Mouse (Mus musculus) cerebellum, adult 9-10 months (tissue): ENCODE data around the gene Kdm2b.
"Not testable (repeated sequence)": the region's sequence is repeated elsewhere in the genome, so short reads cannot be mapped to it uniquely, and the experiment has no call there.

Source experiments
- DNase-seq: peaks from one replicate; pipeline ENCODE4 v3.0.0; 2022

The Kdm2b gene

DNA sequence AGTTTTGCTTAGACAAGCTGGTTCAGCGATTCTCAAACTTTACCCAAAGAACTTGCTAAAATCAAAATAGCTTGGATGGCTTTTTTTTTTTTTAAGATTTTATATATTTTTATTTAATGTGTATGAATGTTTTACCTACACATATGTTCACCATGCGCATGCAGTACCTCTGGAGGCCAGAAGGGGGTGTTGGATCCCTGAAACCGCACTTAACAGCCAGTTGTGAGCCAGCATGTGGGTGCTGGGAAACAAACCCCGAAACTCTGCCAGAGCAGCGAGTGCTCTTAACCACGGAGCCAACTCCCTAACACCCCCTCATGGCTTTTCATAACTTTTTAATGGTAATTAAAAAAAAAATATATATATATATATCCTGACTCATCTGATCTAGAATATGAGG is 21.2 kb upstream of the Kdm2b start:
- no peak for DNase-seq

DNA sequence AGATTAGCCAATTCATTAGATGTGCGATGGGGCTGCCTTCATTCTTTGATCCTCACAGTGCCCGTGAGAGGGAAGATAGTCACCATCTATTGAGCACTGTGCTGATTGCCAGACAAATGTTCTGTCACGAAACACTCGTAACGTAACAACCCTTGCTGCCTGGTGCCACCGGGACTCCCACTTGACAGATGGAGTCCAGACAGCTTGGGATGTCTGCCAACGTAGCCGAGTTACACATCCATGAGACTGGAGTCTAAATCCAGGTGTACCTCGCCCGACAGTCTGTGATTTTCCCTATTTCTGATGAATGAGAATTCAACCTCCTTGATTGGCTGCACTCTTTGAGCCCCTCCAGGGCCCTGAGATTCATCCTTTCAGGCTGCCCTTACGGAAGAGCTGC is 20.2 kb upstream of the Kdm2b start:
- DNase-seq, result peak; percentile 82

DNA sequence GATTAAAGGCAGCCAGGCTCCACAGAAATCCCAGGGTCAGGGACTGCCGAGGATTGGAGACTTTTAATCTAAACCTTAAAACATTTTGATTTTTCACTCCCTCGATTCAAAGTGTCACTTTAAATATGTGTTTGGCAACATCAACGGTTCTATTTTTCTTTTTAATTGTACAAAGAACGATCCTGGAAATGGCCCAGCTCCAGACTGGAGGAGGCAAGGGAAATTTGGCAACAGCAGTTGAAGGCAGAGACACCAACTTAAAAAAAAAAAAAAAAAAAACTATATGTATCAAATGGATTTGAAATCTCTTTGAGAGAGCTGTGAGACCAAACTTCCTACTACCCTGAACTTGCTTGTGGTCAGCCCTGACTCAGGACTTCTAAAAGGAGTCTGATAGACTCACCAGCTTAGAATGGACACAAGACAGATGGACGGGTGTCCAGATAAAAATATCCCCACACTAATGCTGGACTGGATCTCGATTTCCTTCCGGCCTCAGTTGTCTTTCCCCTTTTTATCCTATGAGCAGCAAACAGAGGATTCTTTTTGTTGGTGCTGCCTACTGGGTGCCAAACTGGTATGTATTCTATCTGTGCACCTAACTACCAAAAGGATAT is 19.4 kb upstream of the Kdm2b start:
- DNase-seq, result no peak

DNA sequence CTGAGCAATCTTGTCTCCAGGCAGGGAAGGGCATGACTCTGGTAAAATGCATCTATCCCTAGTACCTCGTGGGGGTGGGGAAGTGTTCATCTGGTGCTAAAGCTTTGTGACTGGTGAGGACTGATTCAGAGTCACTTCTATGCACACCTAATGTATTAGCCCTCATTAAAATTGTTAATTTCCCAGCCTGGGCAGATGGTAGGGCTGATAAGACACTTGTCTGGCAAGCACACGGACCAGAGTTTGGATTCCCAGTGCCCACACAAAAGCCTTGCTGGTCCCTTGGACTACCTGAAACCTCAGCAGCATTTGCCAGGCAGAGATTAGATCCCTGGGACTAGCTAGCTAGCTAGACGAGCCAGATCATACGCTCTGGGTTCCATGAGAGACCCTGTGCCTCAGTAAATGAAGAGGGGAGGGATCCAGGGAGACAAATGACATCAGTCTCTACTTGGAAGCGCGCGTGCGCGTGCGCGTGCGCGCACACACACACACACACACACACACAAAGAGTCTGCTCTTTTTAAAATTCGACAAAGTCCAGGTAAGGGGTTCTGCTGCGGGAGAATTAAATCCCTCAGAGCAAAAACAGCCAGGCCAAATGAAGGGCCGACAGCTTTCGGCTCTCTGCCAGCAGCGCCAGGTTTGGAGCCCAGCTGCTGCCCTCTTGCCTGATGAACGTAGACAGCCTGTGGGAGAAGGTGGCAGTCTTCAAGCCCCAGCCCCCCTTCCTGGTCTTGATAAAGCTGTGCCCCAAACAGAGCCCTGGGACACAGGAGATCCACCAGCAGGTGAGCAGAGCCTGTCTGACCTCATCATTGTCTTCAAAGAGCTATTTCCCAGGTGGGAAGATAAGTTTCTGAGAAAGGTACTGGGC is 16.3 kb upstream of the Kdm2b start:
- DNase-seq, result no peak

DNA sequence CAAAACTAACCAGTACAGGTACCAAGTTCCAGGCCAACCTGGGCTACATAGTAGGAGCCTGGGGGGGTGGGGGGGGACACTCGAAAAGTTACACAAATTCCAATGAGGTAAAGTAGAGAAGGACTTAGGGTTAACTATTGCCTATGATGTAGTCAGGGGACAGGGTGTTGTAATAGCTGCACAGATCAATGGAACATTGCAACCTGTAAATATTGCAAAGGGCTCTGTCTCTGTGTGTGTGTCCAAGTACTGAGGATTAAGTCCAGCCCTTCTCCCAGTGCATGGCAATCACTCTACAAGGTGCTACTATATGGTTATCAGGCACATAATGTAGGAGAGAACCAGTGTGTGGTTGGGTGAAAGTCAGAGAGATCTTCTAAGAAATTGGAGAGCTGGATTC is 11.3 kb upstream of the Kdm2b start:
- DNase-seq, result no peak

DNA sequence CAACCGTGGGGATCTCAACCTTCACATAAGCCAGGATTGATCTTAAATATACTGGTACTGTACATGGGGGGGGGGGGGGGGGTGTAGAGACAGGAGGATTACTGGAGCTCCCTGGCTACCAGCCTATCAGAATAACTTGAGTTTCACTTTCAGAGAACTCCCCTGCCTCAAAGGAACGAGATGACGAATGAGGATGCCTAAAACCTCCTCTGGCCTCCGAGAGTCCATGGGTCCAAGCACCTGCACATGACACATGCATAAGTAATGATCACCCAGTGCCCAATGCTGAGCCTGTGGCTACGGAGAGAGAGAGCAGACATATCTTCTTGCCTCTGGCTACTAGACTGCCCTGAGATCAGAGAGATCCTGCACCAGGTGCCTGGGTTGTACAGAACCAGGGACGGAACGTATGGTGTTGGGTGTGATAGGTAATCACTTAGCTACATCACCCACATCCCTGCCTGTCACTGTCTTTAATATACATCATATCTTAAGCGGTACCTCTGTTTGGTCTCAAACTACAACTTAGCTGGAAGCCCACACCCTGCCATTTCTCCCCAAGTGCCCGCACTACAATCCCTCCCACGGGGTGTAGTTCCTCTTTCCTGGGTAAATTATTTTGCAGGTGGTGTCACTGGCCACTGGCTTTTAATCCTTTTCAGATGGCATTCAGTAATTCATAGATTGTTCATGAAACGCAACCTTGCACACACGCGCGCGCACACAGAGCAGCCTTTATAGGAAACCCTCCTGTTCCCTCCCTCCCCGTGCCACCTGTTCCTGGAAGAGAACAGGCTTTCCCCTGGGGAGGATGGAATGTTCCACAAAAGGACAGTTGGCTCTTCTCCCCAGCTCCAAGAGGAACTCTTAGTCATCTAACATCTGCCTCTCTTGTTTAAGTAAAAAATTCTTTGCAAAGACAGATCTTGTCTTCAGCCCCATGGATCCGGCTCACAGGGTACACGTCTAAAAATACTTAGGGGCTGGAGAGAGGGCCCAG is 7.9 kb upstream of the Kdm2b start:
- DNase-seq, result no peak

DNA sequence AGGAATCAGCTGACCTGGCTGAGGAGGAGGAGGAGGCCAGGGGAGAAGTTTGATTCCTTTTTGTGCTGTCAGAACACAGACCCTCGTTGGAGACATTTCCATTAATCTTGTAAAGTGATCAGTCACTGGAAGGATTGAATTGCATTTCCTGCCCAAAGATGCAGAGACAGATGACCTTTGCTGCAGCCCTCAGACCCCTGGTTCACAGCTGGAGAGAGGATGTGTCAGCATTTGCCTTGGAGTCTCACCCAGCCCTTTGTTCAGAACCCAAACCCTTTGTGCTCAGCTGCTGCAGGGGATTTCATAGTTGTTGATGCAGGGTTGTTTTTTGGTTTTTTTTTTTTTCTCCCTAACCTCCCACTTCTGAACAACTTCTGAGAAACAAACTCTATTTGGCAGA is 5.3 kb upstream of the Kdm2b start:
- no peak for DNase-seq

DNA sequence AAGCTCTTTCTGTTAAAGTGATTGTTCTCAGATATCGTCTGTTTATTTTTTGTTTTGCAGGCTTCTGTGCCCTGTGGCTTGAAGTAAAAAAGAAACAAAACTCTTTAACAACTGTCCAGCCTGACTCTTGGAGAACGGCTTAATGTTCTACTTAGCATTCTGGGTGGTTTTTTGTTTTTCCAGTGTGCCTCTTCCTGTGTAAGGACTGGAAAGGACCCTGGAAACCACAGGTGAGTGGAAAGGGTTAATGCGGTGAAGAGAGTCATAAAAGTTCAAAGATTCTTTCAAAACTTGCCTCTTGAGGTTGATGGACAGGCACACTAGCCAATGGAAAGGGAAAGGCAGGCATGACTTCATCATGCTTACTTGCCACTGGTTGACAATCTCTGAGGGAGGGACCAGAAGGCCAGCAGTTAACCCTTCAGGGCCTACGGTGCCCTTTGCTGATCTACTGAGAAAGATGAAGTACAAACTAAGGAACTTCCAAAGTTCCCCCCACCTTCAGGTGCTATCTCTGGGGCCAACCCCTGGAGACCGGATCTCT is 4.8 kb upstream of the Kdm2b start:
- DNase-seq, result no peak

DNA sequence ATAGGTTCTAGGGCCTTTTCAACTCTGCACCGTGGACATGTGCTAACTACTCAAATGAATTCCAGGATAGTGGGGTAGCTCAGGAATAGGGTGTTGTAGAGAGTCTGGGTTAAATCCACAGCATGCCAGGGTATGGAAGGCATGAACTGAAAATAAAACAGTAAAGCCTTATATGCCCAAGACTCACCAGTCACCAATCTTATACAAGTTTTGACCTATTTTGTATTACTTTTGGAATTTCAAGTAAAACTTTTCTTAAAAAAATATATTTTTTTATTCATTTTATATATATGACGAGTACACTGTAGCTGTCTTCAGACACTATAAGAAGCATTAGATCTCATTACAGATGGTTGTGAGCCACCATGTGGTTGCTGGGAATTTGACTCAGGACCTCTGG is 4.2 kb upstream of the Kdm2b start:
- DNase-seq, result no peak

DNA sequence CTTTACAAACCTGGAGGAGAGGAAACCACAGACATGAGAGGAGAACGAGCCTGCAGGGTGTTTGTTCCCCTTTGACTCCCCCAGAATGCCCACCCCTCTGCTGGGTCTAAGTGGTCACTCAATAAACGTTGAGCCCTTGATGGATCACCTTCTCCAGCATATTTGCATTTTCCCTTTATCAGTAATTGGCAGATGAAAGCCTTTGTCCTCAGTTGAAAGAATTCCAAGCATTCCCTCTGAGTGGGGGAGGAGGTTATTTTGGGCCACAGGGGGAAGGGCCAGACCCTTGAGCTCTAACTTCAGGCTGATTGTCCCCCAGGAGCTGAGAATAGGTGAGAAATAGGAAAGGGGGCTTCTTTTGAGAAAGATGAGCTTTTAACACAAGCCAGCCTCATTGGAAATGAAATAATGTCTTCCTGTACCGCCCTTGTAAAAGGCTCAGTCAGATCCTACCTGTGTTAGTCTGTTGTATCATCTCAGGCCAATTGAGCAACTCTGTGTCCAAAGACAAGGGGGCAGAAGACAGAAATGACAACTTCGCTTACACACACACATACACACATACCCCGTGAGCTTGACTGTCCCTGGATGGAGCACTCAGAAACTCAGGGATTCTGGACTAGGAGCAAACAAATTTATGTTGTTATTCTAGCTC is 1.9 kb upstream of the Kdm2b start:
- DNase-seq, result no peak

DNA sequence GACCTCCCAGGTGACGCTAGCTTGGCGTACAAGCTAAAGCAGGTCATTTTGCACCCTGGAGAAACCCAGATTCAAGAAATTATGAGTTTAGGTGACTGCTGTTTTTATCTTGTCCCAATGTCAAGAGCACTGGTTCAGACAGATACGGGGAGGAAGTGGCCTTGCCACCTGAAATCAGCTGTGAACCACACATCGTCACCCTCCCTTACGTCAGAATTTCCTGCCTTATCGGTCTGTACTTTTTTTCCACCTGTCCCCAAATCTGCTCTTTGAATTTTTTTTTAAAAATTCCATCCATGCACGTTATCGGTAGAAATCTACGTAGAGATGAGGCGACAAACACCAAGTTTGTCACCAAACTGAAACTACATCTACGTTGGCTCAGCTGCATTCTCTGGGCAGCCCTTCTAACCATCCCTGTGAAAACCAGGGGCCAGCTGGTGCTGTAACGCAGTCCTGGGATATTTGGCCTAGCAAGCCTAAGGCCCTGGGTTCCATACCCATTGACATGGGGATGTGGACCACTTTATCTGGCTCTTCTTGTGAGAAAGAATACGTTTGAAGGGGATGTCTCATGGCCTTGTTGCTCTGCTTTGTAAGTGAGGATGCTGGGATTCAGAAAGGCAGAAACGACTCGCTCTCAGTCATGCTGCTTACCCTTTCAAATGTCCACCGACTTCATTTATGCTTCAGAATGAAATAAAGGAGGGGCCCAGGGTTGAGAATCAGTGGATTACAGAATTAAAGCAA is 963 bp upstream of the Kdm2b start:
- DNase-seq, result no peak

DNA sequence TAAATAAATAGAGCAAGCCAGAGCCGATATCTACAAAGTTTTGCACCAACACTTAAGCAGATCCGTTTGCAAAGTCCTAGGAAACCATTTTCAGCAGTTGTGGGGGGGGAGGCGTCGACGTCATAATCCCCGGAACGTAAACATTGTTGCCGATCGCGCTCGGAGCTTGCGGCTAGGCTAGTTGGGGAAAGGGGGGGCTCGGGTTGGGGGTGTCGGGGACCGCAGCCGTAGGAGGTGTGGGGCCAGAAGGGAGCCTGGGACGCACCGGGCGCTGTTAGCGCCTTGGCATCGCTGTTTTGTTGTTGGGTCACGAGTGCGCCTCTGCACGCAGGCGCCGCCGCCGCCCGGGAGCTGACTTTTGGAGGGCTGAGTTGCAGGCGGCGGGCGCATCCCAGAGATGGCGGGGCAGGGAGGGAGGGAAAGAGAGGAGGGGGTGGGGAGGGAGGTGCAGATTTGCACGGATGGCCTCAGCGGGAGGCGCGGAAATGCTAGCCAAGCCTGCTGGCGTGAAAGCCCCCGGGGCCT is 560 bp downstream of the Kdm2b start:
- peak; percentile 79 for DNase-seq

DNA sequence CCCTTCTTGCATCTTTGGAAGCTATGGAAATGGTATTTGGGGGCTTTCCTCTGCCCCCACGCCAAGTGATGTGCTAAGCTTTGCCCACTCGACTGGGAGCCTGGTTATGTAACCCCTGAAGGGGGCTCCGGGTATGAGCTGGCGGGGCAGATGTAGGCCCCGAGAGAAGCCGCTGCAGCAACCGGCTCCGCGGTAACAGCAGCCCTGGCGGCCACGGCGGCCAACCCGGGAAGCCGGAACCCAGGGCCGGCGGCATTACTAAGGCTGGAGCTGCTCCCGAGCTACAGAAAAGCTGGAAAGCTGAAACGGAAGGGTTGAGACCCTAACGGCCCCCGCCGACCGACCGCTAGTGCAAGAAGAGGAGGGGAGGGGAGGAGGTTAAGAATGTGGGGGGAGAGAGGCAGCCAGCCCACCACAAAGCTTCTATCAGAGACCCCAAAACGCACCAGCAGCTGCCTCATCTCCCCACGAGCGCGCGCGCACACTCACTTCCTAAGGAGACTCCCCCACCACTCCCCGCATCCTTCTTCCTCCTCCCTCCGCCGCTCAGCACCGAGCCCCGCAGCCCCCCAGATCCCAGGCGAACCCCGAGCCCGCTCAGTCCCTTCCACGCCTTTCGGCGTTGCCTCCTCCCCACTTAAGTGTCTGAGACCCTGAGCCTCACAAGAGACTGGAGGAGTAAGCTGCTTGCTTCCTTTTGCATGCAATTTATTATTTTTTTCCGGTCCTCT is 1.4 kb downstream of the Kdm2b start:
- peak; percentile 58 for DNase-seq

DNA sequence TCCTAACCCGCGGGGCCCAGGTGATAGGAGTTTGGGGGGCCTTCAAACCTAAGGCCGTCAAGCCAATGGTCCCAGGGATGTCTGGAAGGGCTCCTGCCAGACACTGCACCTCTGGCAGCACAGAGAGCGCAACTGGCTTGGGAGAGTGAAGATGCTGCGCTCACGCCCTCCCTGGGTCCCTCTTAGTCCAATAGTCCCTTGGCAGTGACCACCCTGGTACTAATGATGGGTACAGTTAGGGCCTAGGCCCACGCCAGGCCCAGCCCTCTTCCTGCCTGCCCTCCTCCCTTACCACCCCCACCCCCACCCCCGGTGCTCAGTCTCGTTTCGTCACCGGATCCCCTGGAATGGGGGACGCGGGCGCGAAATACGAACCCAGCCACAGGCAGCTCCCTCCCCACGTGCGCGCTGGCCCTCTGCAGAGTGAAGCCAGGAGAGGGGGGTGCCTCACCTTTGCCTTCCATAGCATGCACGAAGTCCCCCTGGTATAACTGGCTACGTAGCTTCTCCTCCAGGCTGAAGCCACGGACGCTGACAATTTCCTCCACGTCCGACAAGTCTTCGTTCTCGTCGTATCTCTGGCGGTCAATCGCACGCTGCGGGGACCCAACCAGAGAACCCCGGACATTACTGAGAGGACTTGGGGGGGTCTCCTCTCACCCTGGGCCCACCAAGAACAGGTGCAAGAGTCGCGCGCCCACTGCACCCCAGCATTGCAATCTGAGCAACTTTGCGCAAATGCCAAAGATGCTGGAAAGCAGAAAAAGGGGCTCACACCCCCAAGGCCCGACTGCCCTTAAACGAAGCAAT is 2.2 kb downstream of the Kdm2b start:
- peak; percentile 58 for DNase-seq

DNA sequence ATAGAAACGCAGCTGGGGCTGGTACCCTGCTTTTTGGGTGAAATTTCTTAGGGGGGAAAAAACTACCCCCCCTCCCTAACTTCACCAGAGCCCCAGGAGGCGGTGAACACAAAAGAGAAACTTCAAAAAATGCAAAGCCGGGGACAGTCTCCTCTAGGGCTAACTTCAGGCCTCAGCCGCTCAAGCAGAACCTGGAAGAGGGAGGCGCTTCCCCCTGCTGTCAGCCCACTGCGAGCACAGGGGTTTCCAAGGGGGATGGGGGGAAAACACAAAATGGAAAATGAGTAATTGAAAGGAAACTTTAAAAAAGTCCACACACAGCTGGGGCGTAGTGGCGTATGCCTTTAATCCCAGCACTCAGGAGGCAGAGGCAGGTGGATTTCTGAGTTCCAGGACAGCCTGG is 3.5 kb downstream of the Kdm2b start:
- no peak for DNase-seq

DNA sequence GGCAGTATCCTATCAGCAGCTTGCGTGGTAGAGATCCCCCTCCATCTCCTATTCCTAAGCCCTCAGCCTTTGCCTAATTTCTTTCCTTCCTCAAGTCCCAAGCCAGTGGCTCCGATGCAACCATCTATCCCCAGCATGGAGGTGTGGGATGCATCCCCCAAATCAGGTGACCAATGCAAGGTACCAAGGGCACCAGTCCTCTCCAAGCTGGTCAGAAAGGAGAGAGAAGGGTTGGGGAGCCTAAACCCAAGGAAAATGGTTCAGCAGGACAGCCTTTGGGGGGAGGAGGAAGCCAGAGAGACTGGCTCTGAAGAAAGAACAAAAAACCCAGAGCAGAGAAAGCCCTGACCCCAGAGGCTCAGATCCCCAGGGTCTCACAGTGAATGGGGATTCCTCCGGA is 4.3 kb downstream of the Kdm2b start:
- no peak for DNase-seq

DNA sequence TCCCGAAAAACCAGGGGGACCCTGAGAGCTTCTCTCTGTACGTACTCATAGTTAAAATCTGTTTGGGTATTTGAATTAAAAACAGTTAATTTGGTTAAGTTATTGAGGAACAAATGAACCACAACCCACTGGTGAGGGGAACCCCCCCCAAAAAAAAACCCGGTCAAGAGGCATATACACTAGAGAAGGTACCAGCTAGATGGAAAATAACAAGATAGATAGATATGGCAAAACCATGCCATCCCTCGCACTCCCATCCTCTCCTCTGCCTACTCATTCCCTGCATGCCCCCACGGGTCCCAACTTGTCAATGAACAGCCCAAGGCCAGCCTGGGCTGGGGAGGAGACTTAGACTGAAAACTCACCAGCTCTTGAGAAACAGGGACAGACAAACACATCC is 5.1 kb downstream of the Kdm2b start:
- no peak for DNase-seq

DNA sequence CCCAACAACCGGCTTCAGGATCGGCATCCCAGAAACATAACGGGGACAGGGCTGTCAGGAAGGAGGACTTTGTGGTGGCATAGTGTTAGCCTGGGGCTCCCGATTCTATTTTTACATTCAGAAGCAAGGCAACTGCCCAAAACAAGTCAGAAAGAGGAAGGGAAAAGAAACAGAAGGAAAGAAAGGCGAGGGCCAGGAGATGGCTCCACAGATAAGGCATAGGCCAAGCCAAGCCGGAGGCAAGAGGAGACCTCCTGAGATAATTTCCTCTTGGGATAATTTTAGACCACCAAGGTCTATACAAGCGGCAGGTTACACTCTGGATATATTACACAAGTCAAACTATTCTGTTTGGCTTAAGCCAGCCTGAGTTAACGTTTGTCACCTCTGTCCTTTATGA is 10.7 kb downstream of the Kdm2b start:
- DNase-seq, result no peak

DNA sequence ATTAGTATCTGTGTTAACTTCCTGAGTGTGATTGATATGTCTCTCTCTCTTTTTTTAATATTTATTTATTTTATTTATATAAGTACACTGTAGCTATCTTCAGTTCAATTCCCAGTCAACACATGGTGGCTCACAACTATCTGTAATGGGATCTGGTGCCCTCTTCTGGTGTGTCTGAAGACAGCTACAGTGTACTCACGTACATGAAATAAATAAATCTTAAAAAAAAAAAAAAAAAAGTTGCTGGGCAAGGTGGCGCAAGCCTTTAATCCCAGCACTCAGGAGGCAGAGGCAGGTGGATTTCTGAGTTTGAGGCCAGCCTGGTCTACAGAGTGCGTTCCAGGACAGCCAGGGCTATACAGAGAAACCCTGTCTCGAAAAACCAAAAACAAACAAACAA is 14.9 kb downstream of the Kdm2b start:
- DNase-seq, result not testable (repeated sequence)

DNA sequence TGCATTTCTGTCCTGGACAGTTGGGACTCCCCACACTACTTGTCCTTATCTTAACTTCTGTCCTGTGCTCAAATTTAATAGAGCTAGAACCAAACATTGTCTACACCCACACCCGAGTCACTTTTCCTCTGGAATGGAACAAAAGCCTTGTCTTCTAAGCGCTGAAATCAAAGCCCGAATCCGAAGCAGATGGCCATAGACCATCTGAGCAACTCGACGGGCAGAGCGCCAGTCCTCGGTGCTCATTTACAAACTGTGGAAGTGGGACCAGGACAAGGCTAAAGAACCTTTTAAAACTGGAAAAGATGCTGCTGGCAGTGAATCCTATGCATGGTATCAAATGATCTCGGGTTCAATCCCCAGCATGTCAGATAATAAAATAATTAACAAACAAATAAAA is 17.5 kb downstream of the Kdm2b start:
- peak; percentile 80 for DNase-seq
